In genomic region chr13:107449598-107450179, GRCm38 (mm10) we compare ENCODE assay signal across 9 mouse cellular contexts.
DNase-seq lines count a peak whose midpoint lies in the region; ATAC-seq lines count a peak whose summit lies in the region.
"Had no signal": no experiment of that assay in that cellular context is flagged by ENCODE, and none has a peak within 500 bp of the region (broad histone marks: within the 10 kb centered on the region; RNA-seq: fewer than 3 reads in every experiment).

No protein-coding gene starts in this region.

- no peaks in the 10 kb centered on the region for H3K9me3 ChIP-seq in intestine, embryonic 16.5 days (ENCODE audit: control insufficient read depth, low read length)
- H3K9me3 ChIP-seq: liver, embryonic 13.5 days had no signal

- H3K4me3 ChIP-seq in intestine, embryonic 16.5 days (ENCODE audit: low read length), result no peak overlapping the region
- H3K4me3 ChIP-seq: liver, embryonic 13.5 days had no signal

- WGBS in intestine, embryonic 16.5 days, result 77% methylated on average over 11 of the region's 11 CpGs

- H3K4me1 ChIP-seq in intestine, embryonic 16.5 days (ENCODE audit: control insufficient read depth, insufficient read depth, low read length), result 0 out of 2 replicates have a peak, but pooled peaks cover 2% of the 10 kb centered on the region
- H3K4me1 ChIP-seq: liver, embryonic 13.5 days had no signal

- no peaks in the 10 kb centered on the region for H3K27me3 ChIP-seq in intestine, embryonic 16.5 days (replicated peaks; ENCODE audit: control insufficient read depth, insufficient read depth, low read length)
- H3K27me3 ChIP-seq: liver, embryonic 13.5 days had no signal

- no peak overlapping the region for H3K9ac ChIP-seq in intestine, embryonic 16.5 days (ENCODE audit: low read depth, low read length)
- H3K9ac ChIP-seq: liver, embryonic 13.5 days had no signal

- H3K27ac ChIP-seq in intestine, embryonic 16.5 days (ENCODE audit: low read length), result no peak overlapping the region
- H3K27ac ChIP-seq: liver, embryonic 13.5 days had no signal

- peak; percentile 6 for DNase-seq in ovary, postnatal 14 days (ENCODE audit: low spot score)
- no peak for DNase-seq in ovary, postnatal 36 days (ENCODE audit: low spot score)
- DNase-seq in cerebellum, adult 11 months, result peak; percentile 72
- DNase-seq in gastrocnemius, postnatal 10 days, result peak; percentile 7
- peak; percentile 72 for DNase-seq in layer of hippocampus, adult 11-12 months (ENCODE audit: low spot score)
- DNase-seq in lung, postnatal 25 days (ENCODE audit: low spot score), result peak; percentile 63
- DNase-seq in thymus, adult 18-20 months, result no peak
- DNase-seq: liver, embryonic 13.5 days had no signal

- H3K36me3 ChIP-seq in intestine, embryonic 16.5 days (ENCODE audit: control insufficient read depth, insufficient read depth, low read length), result no peaks in the 10 kb centered on the region
- H3K36me3 ChIP-seq: liver, embryonic 13.5 days had no signal

- no peak for ATAC-seq in intestine, embryonic 16.5 days

- no peak overlapping the region for H3K4me2 ChIP-seq in intestine, embryonic 16.5 days (ENCODE audit: low read depth, low read length)
- H3K4me2 ChIP-seq: liver, embryonic 13.5 days had no signal

Comparison
In these comparisons a context has a peak if more than half of its experiments do, and no peak if none do; other contexts are left out.
1. DNase-seq: peak in ovary, postnatal 14 days (single experiment), cerebellum, adult 11 months (single experiment), gastrocnemius, postnatal 10 days (single experiment), layer of hippocampus, adult 11-12 months (single experiment) and lung, postnatal 25 days (single experiment); none in ovary, postnatal 36 days (single experiment) and thymus, adult 18-20 months (0 of 2).